Comparison of ENCODE assay signal across 15 mouse cellular contexts in genomic region chr4:132864856-132865255, GRCm38 (mm10). TPM values are rescaled to one million over a fixed set of nuclear protein-coding genes. Genes with fewer than 3 reads are reported as not detected.
DNase-seq lines count a peak whose midpoint lies in the region.
"Had no signal": no experiment of that assay in that cellular context is flagged by ENCODE, and none has a peak within 500 bp of the region (broad histone marks: within the 10 kb centered on the region; RNA-seq: fewer than 3 reads in every experiment).

No protein-coding gene starts in this region.

- intact Hi-C loops in left cerebral cortex, postnatal 10 days (cut with DNase I), result no loop called here

- DNase-seq in testis, postnatal 14 days (ENCODE audit: low spot score), result peak; percentile 71
- no peak for DNase-seq in testis, postnatal 10 days (ENCODE audit: low spot score)
- DNase-seq in 416B (ENCODE audit: low read depth) (peak; percentile 52), NIH3T3 (ENCODE audit: low read depth) (peak; percentile 18)
- DNase-seq in left cerebral cortex, postnatal 10 days (ENCODE audit: extremely low spot score in 1 of 2, low spot score in 2 of 2), result no peak
- DNase-seq in adrenal gland, adult 18-20 months (ENCODE audit: low spot score in 2 of 2), result no peak
- DNase-seq: adrenal gland, adult 8-10 months; adrenal gland, postnatal 14 days; adrenal gland, postnatal 36 days; cerebellum, adult 11-12 months; cerebellum, adult 2 months; cerebellum, adult 9-10 months; cerebellum, postnatal 10 days; cerebellum, postnatal 25 days; forebrain, postnatal 0 days had no signal

RNA-seq across cellular contexts. Expression of gene Stx12, which starts 19.5 kb away (rescaled TPM):
- total RNA-seq in left cerebral cortex, postnatal 10 days (2021), result 100 to 1,000 TPM; 117 to 123 TPM
- total RNA-seq in adrenal gland, adult 18-20 months (2021), result 10 to 100 TPM; 58.8 to 59.2 TPM

RNA-seq across cellular contexts. Expression of gene Ppp1r8, which starts 21.9 kb away (rescaled TPM):
- total RNA-seq in left cerebral cortex, postnatal 10 days (2021), result 10 to 100 TPM; 44.9 to 45.0 TPM
- total RNA-seq in adrenal gland, adult 18-20 months (2021), result 10 to 100 TPM; 31.2 to 41.0 TPM

RNA-seq across cellular contexts. Expression of gene Fam76a, which starts 57.5 kb away (rescaled TPM):
- 10 to 100 TPM; 31.8 to 36.9 TPM for total RNA-seq in left cerebral cortex, postnatal 10 days (2021)
- 10 to 100 TPM; 25.2 to 26.1 TPM for total RNA-seq in adrenal gland, adult 18-20 months (2021)

Comparison
In these comparisons a context has a peak if more than half of its experiments do, and no peak if none do; other contexts are left out.
1. DNase-seq: peak in testis, postnatal 14 days (single experiment), 416B (single experiment) and NIH3T3 (single experiment); none in testis, postnatal 10 days (single experiment), left cerebral cortex, postnatal 10 days (0 of 2) and adrenal gland, adult 18-20 months (0 of 2).